Mouse (Mus musculus) lung, embryonic 16.5 days (tissue): ENCODE results near the gene Ccdc61. TPM values are rescaled to one million over a fixed set of nuclear protein-coding genes. Genes with fewer than 3 reads are reported as not detected.

Source experiments
- ATAC-seq: fragments of 200-750 bp; cut with Nextera tagmentation; 2 replicates; pipeline ENCODE4 v1.8.0; 2017; ENCODE audit warnings: low read depth, mild to moderate bottlenecking, moderate library complexity
- H3K27ac ChIP-seq: fragments of 300-500 bp; sonication (generic); 2 replicates; pipeline ENCODE4 v1.5.1; 2014; ENCODE audit warnings: mild to moderate bottlenecking, control low read depth, low read length
- H3K27me3 ChIP-seq: fragments of 300-500 bp; sonication (generic); 2 replicates; pipeline ENCODE4 v1.6.1; 2014; ENCODE audit warnings: low read depth, low read length, mixed read lengths; ENCODE audit not compliant: control insufficient read depth, insufficient read depth
- H3K36me3 ChIP-seq: fragments of 300-500 bp; sonication (generic); 2 replicates; pipeline ENCODE4 v1.6.1; 2014; ENCODE audit warnings: low read length; ENCODE audit not compliant: control insufficient read depth, insufficient read depth
- H3K4me1 ChIP-seq: fragments of 300-500 bp; sonication (generic); replicated peaks from 2 replicates; pipeline ENCODE4 v1.6.1; 2014; ENCODE audit warnings: low read length, mixed read lengths; ENCODE audit not compliant: control insufficient read depth, insufficient read depth
- H3K4me2 ChIP-seq: fragments of 300-500 bp; sonication (generic); 2 replicates; pipeline ENCODE4 v1.6.1; 2014; ENCODE audit warnings: low read depth, low read length, control low read depth
- H3K4me3 ChIP-seq: fragments of 300-500 bp; sonication (generic); 2 replicates; pipeline ENCODE4 v1.5.1; 2014; ENCODE audit warnings: mild to moderate bottlenecking, low read length, control low read depth
- H3K9ac ChIP-seq: fragments of 300-500 bp; sonication (generic); 2 replicates; pipeline ENCODE4 v1.6.1; 2014; ENCODE audit warnings: low read length, control low read depth
- H3K9me3 ChIP-seq: fragments of 300-500 bp; sonication (generic); 2 replicates; pipeline ENCODE4 v1.6.1; 2016; ENCODE audit warnings: low read length; ENCODE audit not compliant: control insufficient read depth
- WGBS: fragments of 180-500 bp; shearing (Covaris S2); extraction: QIAGEN DNeasy Blood & Tissue Kit; methylation state at CpG from one replicate; pipeline ENCODE4 v1.1.7; 2014; 5-methylcytosine and 5-hydroxymethylcytosine counted together
- polyA plus RNA-seq: library from polyadenylated mRNA; unstranded; fragments of >200 nt; fragmentation: Nextera tagmentation; extraction: Ambion mirVana; gene quantifications from 2 replicates; pipeline ENCODE4 v1.2.1, GENCODE M21; 2015

The Ccdc61 gene
- polyA plus RNA-seq, 1 experiment from 2014 or later, result 30.8 TPM

DNA sequence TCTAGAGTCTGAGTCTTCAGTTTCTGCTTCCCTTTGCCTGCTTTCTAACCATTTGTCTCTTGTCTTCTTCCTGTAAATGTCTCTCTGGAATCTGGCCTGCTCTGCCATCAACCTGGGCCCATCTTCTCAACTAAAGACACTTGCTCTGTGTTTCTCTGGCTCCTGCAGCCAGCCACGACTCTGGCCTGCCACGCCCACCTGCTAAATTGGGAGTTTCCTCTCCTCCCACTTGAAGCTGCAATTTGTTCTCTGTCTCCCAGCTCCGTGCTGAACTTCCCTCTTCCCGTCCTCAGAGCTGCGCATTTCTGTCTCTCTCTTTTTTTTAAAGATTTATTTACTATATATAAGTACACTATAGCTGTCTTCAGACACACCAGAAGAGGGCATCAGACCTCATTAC is 65.4 kb downstream of the Ccdc61 start:
- no peaks in the 10 kb centered on the region for H3K27me3 ChIP-seq
- H3K4me1 ChIP-seq, result 0 out of 2 replicates have a peak, but pooled peaks cover 8% of the 10 kb centered on the region
- H3K4me2 ChIP-seq, result no peak overlapping the region
- ATAC-seq, result no peak
- H3K4me3 ChIP-seq, result no peak overlapping the region
- H3K36me3 ChIP-seq, result no peaks in the 10 kb centered on the region
- 20% methylated on average over 5 of the region's 5 CpGs for WGBS
- no peaks in the 10 kb centered on the region for H3K9me3 ChIP-seq
- no peak overlapping the region for H3K27ac ChIP-seq
- H3K9ac ChIP-seq, result no peak overlapping the region

DNA sequence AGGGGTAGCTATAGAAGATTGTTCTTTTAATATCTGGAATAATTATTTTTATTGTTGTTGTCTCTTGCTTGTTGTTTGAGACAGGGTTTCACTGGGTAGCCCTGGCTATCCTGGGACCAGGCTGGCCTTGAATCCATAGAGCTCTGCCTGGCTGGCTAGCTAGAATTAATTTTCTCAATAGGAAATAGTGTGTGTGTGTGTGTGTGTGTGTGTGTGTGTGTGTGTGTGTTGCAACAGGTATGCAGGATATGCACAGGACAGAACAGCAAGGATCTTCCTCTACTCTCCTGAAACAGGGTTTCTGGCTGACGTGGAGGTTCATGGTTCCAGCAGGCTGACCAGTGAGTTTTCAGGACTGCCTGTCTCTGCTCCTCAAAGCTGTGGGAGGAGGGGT is 69.0 kb downstream of the Ccdc61 start:
- Histone ChIP-seq H3K27ac (peak overlapping the region; percentile 90), H3K4me2 (peak overlapping the region; percentile 57), H3K9me3 (no peaks in the 10 kb centered on the region), H3K9ac (peak overlapping the region; percentile 65), H3K36me3 (no peaks in the 10 kb centered on the region), H3K4me3 (peak overlapping the region; percentile 41), H3K27me3 (no peaks in the 10 kb centered on the region), H3K4me1 (0 out of 2 replicates have a peak, but pooled peaks cover 4% of the 10 kb centered on the region)
- no peak for ATAC-seq
- 54% methylated on average over 1 of the region's 1 CpGs for WGBS

Other genes with a start within 250 kb of the Ccdc61 start
- not detected in 2 replicates for gene Psg20, start 224.2 kb downstream of the Ccdc61 start, polyA plus RNA-seq
- not detected in 2 replicates for gene Psg22, start 192.3 kb downstream of the Ccdc61 start, polyA plus RNA-seq
- not detected in 2 replicates for gene Psg19, start 111.9 kb downstream of the Ccdc61 start, polyA plus RNA-seq
- 0.06 TPM in 1 of 2 replicates, not detected in the other for gene Psg17, start 88.8 kb downstream of the Ccdc61 start, polyA plus RNA-seq
- 2.3 and 3.0 TPM in 2 replicates for gene Mill2, start 70.4 kb downstream of the Ccdc61 start, polyA plus RNA-seq
- 12.5 and 18.1 TPM in 2 replicates for gene Pglyrp1, start 39.1 kb downstream of the Ccdc61 start, polyA plus RNA-seq
- gene Nova2, start 15.5 kb upstream of the Ccdc61 start, polyA plus RNA-seq, result 0.89 and 0.99 TPM in 2 replicates
- gene Nanos2, start 77.0 kb upstream of the Ccdc61 start, polyA plus RNA-seq, result not detected in 2 replicates
- gene Mypop, start 80.8 kb upstream of the Ccdc61 start, polyA plus RNA-seq, result 2.1 and 2.8 TPM in 2 replicates
- 16.0 and 16.5 TPM in 2 replicates for gene Irf2bp1, start 93.6 kb upstream of the Ccdc61 start, polyA plus RNA-seq
- 2.3 TPM in 2 replicates for gene Foxa3, start 113.1 kb upstream of the Ccdc61 start, polyA plus RNA-seq
- 27.4 and 27.5 TPM in 2 replicates for gene Sympk, start 114.0 kb upstream of the Ccdc61 start, polyA plus RNA-seq
- gene Rsph6a, start 144.3 kb upstream of the Ccdc61 start, polyA plus RNA-seq, result not detected in 2 replicates
- gene Dmwd, start 165.8 kb upstream of the Ccdc61 start, polyA plus RNA-seq, result 11.3 and 11.9 TPM in 2 replicates
- 28.7 and 29.3 TPM in 2 replicates for gene Dmpk, start 173.4 kb upstream of the Ccdc61 start, polyA plus RNA-seq
- gene Six5, start 184.2 kb upstream of the Ccdc61 start, polyA plus RNA-seq, result 7.2 and 7.5 TPM in 2 replicates
- 1.9 and 2.2 TPM in 2 replicates for gene Gm4969, start 208.0 kb upstream of the Ccdc61 start, polyA plus RNA-seq
- 16.2 and 16.3 TPM in 2 replicates for gene Fbxo46, start 209.4 kb upstream of the Ccdc61 start, polyA plus RNA-seq
- 15.4 and 15.7 TPM in 2 replicates for gene Qpctl, start 238.9 kb upstream of the Ccdc61 start, polyA plus RNA-seq
- 135 and 144 TPM in 2 replicates for gene Snrpd2, start 239.3 kb upstream of the Ccdc61 start, polyA plus RNA-seq